Mouse (Mus musculus) bone marrow macrophage, adult 2 months (primary cell): ENCODE data around the gene B3gnt6. TPM values are rescaled to one million over a fixed set of nuclear protein-coding genes. Genes with fewer than 3 reads are reported as not detected.

ENCODE experiments used
- H3K27ac ChIP-seq: 2 replicates; pipeline ENCODE4 v1.5.1; 2012; ENCODE audit warnings: low read depth, low read length; ENCODE audit not compliant: insufficient read depth
- H3K4me1 ChIP-seq: 2 replicates; pipeline ENCODE4 v1.6.1; 2012; ENCODE audit warnings: low read length; ENCODE audit not compliant: control insufficient read depth, insufficient read depth
- H3K4me3 ChIP-seq: 2 replicates; pipeline ENCODE4 v1.5.1; 2012; ENCODE audit warnings: mild to moderate bottlenecking, low read length, moderate library complexity; ENCODE audit not compliant: insufficient read depth
- CTCF ChIP-seq: IDR thresholded peaks from 2 replicates; pipeline ENCODE4 v1.5.1; 2012; ENCODE audit warnings: low read depth, mild to moderate bottlenecking, low read length, moderate library complexity
- POLR2A ChIP-seq: IDR thresholded peaks from 2 replicates; pipeline ENCODE4 v1.6.1; 2012; ENCODE audit warnings: mild to moderate bottlenecking, low read depth, low read length, borderline replicate concordance
- polyA plus RNA-seq: library from polyadenylated mRNA; stranded (reverse); fragments of >200 nt; gene quantifications from 2 replicates; pipeline ENCODE4 v1.2.4, GENCODE M21; 2012; ENCODE audit not compliant: missing spikeins, insufficient read depth, insufficient read length

Gene B3gnt6
- polyA plus RNA-seq, 1 experiment: 0.31 TPM

DNA sequence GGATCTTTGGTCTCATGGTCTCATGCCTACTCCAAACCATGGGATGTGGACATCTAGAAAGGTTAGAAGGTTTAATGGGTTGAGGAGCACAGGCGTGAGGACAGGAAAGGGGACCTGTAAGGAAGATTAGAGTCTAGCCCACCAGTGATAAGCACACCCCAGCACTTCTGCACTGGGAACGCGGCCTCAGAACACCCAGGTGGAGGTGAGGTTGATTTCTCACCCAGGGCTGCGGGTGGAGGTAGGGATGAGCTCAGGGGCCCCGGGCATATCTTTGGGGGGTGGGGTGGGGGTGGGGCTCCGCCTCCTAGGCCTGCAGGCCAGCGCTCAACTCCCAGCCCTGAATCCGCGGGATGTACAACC lies 21.7 kb downstream of the B3gnt6 start:
- TF ChIP-seq CTCF: no peak
- TF ChIP-seq POLR2A: no peak
- peaks cover 17% of the 10 kb centered on the region for H3K4me1 ChIP-seq
- H3K4me3 ChIP-seq: peak overlapping the region; percentile 64
- H3K27ac ChIP-seq: no peak overlapping the region

DNA sequence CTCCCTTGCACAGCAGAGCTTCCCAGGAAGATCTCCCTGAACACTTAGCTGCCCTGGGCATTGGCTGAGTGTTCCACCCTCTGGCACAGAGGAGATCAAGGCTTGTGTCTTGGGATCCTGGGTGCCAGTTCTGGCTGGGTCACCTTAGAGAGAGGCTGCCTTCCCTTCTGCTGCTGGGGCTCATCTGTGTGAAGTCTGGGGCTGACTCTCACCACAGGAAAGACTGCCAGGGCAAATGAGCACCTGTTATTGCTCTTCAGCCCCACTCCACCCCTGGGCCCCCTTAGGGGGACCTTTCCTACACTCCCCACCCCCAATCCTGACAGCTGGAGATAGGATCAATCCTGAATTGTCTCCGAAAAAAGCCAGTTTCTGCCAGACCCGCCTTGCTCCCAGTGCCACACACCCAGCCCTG lies 22.2 kb downstream of the B3gnt6 start:
- peaks cover 22% of the 10 kb centered on the region for H3K4me1 ChIP-seq
- H3K4me3 ChIP-seq: no peak overlapping the region
- H3K27ac ChIP-seq: no peak overlapping the region
- TF ChIP-seq POLR2A (no peak), CTCF (no peak)

DNA sequence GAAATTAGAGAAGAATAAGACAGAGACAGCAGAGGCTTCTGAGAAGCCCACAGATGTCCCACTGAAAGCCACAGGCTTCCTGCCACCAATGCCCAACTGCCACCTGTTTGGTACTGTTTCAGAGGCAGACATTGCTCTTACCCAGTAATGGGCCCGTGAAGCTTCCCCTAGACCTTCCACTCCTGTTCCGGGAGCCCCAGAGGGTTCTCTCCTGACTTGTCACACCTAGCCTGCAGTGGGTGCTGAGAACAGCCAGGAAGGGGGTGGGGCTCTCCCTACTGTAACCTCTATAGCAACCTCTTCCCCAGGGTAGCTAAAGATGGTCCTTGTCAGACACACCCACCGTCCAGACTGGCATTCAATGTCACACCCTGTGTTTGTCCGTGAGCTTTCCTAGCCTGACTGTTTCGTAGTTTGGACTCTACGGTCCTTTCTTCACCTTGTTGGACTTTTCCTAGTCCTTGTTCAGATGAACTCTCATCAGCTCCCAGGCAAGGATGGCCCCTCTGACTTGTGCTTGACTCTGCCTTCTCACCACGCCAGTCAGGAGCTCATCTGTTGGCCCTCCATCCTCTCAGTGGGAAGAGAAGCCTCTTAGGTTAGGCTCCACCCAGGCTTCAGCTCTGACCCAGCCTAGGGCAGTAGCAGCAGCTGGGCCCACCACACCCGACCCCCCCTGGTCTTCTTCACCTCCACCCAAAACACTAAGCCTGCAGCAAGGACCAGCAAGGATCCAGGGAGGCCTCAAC lies 22.8 kb downstream of the B3gnt6 start:
- TF ChIP-seq POLR2A (no peak), CTCF (no peak)
- H3K4me3 ChIP-seq: no peak overlapping the region
- no peak overlapping the region for H3K27ac ChIP-seq
- peaks cover 28% of the 10 kb centered on the region for H3K4me1 ChIP-seq

DNA sequence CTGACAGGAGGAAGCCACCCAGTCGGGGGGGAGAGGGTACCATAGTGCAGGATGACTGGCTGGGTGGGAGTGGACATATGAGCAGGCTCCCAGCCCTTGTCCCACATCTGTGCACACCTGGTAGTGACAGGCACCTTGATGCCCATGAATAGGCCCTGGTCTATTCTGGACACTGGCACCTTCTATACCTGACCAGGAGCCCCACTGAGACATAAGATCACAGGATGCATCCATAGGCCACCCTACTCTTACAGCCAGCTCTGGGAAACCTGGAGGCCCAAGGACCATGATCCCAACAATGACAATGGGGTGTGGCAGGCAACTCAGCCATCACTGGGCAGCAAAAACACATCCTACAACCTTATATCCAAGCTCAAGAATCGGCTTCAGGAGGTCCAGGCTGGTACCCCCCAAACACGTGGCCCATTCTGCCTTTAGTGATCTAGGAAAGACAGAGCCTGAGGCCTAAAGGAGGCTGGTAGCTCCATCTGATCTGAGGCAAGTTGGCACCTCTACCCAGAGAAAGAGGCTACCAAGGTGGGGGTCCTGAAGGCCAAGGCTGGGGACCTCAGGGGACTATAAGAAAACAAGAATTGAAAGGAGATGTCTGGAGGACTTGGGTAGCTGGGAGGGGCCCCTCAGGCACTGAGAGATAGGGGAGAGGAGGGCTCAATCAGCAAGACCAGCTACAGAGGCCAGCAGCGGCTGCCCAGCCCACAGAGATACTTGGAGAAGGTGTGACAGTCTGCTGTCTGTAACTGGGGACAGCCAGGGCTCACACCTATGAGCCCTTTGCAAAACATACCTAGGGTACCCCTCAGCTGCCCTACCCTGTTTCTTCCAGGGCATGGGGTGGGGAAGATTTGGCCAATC lies 24.2 kb downstream of the B3gnt6 start:
- Histone ChIP-seq H3K4me1 (peaks cover 35% of the 10 kb centered on the region), H3K4me3 (no peak overlapping the region), H3K27ac (no peak overlapping the region)
- TF ChIP-seq POLR2A: no peak

DNA sequence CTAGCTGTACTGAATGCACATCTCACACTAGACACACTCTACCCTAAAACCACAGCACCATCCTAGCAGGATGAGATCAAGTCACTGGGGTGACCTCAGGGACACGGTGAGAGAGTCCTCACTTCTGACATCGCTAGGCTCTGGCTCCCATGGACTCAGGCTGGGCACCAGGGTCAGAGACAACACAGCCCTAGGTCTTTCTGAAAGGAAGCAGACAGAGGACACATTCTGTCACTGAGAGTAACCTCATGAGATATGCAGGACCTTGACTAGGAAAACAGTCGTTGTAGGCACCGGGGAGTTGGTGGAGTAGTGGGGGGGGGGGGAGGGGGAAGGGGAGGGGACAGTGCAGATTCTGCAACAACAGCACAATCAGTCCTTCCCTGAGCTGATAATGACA lies 25.9 kb downstream of the B3gnt6 start:
- Histone ChIP-seq H3K4me3 (no peak overlapping the region), H3K4me1 (peaks cover 29% of the 10 kb centered on the region), H3K27ac (no peak overlapping the region)

DNA sequence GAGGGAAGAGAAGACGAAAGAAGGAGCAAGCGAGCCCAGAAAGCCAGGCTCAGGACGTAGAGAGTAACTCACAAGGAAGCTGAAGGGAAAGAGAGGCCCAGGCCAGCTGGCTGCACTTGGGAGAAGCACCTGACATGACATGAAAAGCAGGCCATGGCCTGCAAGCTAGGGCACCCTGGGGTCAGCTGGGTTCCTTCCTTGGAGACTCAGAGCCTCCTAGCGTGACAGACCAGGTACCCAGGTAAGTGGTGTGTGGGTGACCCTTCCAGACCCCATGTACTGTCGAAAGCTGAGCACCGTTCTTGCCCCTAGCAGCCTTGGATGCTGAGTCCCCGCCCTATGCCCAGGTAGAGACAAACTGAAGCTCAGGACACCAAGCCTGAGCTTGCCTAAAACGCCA lies 26.6 kb downstream of the B3gnt6 start:
- H3K4me3 ChIP-seq: no peak overlapping the region
- TF ChIP-seq POLR2A (no peak), CTCF (no peak)
- peaks cover 28% of the 10 kb centered on the region for H3K4me1 ChIP-seq
- no peak overlapping the region for H3K27ac ChIP-seq

More for the DNA sequence above, 25.9 kb downstream of the B3gnt6 start:
- no peak for TF ChIP-seq POLR2A
- no peak for TF ChIP-seq CTCF

DNA sequence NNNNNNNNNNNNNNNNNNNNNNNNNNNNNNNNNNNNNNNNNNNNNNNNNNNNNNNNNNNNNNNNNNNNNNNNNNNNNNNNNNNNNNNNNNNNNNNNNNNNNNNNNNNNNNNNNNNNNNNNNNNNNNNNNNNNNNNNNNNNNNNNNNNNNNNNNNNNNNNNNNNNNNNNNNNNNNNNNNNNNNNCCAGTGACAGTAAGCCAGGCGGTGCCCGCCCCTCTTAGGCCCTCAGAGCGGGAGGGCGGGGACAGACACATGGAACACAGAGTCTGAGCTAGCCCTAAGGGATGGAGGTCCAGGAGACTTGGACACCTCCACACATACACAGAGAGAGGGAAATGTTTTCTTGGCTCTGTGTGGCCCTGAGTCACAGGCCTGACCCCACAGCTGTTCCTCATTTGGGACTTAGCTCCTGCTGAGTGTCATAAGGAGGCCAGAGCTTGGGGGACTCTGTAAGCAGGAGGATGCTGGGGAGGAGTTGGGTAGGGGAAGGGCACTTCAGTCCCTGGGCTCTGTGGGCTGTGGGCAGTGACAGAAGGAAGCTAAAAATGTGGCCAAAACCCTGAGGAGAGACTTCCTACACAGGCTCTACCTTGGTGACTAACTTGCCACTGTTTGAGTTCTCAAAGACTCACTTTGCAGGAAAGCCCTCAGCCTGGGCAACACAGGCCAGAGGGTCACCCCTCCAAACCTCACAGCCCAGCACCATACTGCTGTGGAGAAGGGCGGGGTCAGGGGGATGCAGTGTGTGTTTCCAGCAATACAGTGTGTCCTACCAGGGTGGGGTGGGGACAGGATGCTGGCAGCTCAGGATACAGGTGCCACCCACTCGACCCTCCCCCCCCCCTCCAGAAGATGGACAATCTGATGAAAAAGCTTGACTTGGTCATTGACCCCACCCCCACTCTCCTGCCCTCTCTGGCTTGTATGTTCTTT lies 27.9 kb downstream of the B3gnt6 start:
- TF ChIP-seq POLR2A: no peak
- no peak for TF ChIP-seq CTCF
- H3K27ac ChIP-seq: peak overlapping the region; percentile 85
- H3K4me3 ChIP-seq: peak overlapping the region; percentile 24
- H3K4me1 ChIP-seq: peaks cover 25% of the 10 kb centered on the region

DNA sequence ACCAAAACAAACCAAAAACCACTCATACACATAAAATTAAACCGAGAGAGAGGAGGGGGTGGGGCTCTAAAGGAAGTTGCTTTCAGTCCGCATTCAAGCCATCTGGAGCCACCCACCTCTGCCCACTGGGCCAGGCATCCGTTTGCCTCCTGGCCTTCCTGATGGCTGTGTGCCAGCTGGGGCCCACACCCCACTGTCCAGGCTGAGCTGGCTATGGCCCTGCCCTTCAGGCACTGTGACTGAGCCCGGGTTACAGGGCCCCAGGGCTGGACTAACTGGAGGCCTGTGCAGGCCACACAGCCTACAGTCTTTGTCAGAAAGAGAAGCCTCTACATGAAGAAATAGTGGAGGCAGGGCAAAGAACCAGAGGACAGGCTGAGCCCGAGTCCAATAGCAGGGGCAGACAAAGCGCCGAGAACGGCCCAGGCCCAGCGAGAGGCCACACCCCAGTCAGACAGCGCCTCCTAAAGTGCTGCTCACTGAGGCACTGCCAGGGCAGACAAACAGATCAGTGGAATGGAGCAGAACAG lies 34.2 kb downstream of the B3gnt6 start:
- TF ChIP-seq CTCF (no peak), POLR2A (no peak)
- Histone ChIP-seq H3K4me1 (peaks cover 21% of the 10 kb centered on the region), H3K27ac (peak overlapping the region; percentile 50), H3K4me3 (no peak overlapping the region)

DNA sequence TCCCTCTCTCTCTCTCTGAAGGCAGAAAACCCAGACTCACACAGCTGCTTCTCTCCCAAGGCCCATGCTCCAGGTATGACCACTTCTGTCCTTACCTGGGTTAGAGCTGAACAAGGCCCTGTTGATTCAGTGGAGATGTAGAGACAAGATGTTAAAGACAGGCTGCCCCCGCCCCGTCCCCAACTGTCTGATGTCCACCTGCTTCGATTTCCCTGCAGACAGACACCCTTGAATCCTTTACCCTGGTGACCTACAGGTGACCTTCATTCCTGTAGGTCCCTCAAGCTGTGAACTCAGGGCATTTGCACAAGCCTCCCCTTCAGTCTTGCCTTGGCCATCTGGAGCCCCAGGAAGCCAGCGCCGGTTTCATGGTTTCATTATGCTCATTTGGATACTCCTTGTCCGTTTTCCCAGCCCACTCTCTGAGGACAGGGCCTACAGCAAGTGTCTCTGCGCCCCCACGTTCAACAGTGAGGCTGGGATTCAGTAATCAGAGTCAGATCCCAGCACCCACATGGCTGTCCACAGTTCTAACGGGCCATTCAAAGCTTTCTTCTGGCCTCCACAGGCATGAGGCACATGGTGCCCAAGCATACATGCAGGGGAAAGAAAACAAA lies 34.8 kb downstream of the B3gnt6 start:
- H3K27ac ChIP-seq: peak overlapping the region; percentile 48
- H3K4me3 ChIP-seq: no peak overlapping the region
- peaks cover 21% of the 10 kb centered on the region for H3K4me1 ChIP-seq
- TF ChIP-seq POLR2A: no peak
- no peak for TF ChIP-seq CTCF
